In the genomic region with DNA sequence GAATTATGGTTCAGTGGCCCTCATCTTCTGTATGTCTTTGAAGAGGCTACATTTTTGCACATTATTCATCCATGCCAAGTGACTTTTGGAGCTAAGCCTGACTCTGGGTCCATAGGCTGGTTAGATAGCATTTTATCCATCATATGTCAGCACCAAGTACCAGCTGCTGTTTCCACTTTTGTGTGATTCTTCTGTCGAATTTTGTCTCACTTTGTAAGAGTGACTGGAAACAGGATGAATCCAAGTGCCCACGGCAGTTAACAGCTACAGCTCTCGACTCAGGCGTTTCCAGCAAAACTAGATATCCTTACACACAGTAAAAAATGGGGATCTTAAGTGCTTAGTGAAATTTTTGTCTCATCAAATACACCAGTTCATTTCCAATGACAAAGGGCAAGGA, we compare ENCODE assay signal across 27 mouse cellular contexts.
"Had no signal": no experiment of that assay in that cellular context is flagged by ENCODE, and none has a peak within 500 bp of the region (broad histone marks: within the 10 kb centered on the region; RNA-seq: fewer than 3 reads in every experiment).

No protein-coding gene starts in this region.

- H3K4me3 ChIP-seq: heart, embryonic 10.5 days; heart, embryonic 12.5 days; hindbrain, embryonic 10.5 days; hindbrain, embryonic 12.5 days; intestine, embryonic 15.5 days; layer of hippocampus, adult 2 months; left cerebral cortex, adult 2 months; limb, embryonic 10.5 days; limb, embryonic 12.5 days; liver, embryonic 13.5 days; liver, embryonic 15.5 days had no signal

- H3K36me3 ChIP-seq: heart, embryonic 10.5 days; hindbrain, embryonic 10.5 days; hindbrain, embryonic 12.5 days; intestine, embryonic 15.5 days; limb, embryonic 10.5 days; limb, embryonic 12.5 days; liver, embryonic 13.5 days; liver, embryonic 15.5 days had no signal

- ATAC-seq: hindbrain, embryonic 16.5 days; inflammation-experienced regulatory T-cells, adult 6 months; intestine, embryonic 15.5 days; intestine, postnatal 0 days; liver, postnatal 0 days had no signal

- H3K27ac ChIP-seq: heart, embryonic 10.5 days; hindbrain, embryonic 10.5 days; hindbrain, embryonic 12.5 days; hindbrain, embryonic 14.5 days; intestine, embryonic 15.5 days; layer of hippocampus, adult 2 months; left cerebral cortex, adult 2 months; limb, embryonic 10.5 days; limb, embryonic 12.5 days; liver, embryonic 13.5 days; liver, embryonic 15.5 days had no signal

- H3K27me3 ChIP-seq: heart, embryonic 12.5 days; intestine, embryonic 15.5 days; limb, embryonic 12.5 days; liver, embryonic 13.5 days; liver, embryonic 15.5 days had no signal

- H3K9me3 ChIP-seq: heart, embryonic 10.5 days; heart, embryonic 12.5 days; hindbrain, embryonic 10.5 days; hindbrain, embryonic 12.5 days; intestine, embryonic 15.5 days; limb, embryonic 10.5 days; limb, embryonic 12.5 days; liver, embryonic 13.5 days; liver, embryonic 15.5 days had no signal

- DNase-seq: gastrocnemius, postnatal 14 days; heart, adult 18-20 months; heart, postnatal 10 days; heart, postnatal 4 days; kidney, adult 18-20 months; kidney, adult 8-10 months; kidney, postnatal 10 days; kidney, postnatal 25 days; kidney, postnatal 4 days; liver; liver, embryonic 13.5 days; liver, postnatal 0 days had no signal

- H3K9ac ChIP-seq: heart, embryonic 12.5 days; hindbrain, embryonic 12.5 days; hindbrain, embryonic 14.5 days; intestine, embryonic 15.5 days; limb, embryonic 12.5 days; liver, embryonic 13.5 days; liver, embryonic 15.5 days; liver, postnatal 0 days had no signal

- H3K4me1 ChIP-seq: heart, embryonic 12.5 days; intestine, embryonic 15.5 days; liver, embryonic 13.5 days; liver, embryonic 15.5 days had no signal

- H3K4me2 ChIP-seq: heart, embryonic 12.5 days; hindbrain, embryonic 12.5 days; hindbrain, embryonic 14.5 days; intestine, embryonic 15.5 days; limb, embryonic 12.5 days; liver, embryonic 11.5 days; liver, embryonic 13.5 days; liver, embryonic 15.5 days had no signal
